Mouse (Mus musculus) cortical plate, adult 2 months (tissue): Measurements from ENCODE around the gene Shroom1.

Experiments used
- CTCF ChIP-seq: fragments of 200-500 bp; IDR thresholded peaks from 2 replicates; pipeline ENCODE4 v1.5.1; 2011; ENCODE audit warnings: mild to moderate bottlenecking, control low read depth, low read length; ENCODE audit not compliant: insufficient read depth; ENCODE audit errors: extremely low read depth
- POLR2A ChIP-seq: fragments of 200-500 bp; IDR thresholded peaks from 2 replicates; pipeline ENCODE4 v1.6.1; 2011; ENCODE audit warnings: mild to moderate bottlenecking, low read length, control low read depth; ENCODE audit not compliant: insufficient read depth; ENCODE audit errors: extremely low read depth

GRCm38 (mm10) chr11:53463551-53464424 lies 6.8 kb downstream of the Shroom1 start:
- TF ChIP-seq CTCF (no peak), POLR2A (no peak)
